Mouse (Mus musculus) liver, adult 2 months (tissue): ENCODE results near the gene Fscn2. TPM values are rescaled to one million over a fixed set of nuclear protein-coding genes. Genes with fewer than 3 reads are reported as not detected.
"Not testable (repeated sequence)": the region's sequence is repeated elsewhere in the genome, so short reads cannot be mapped to it uniquely, and the experiment has no call there.

Source experiments
- DNase-seq: peaks from one replicate; pipeline ENCODE4 v3.0.0-alpha.2; 2011; ENCODE audit warnings: low read depth, low spot score; ENCODE audit errors: extremely low read depth
- H3K27ac ChIP-seq: fragments of 200-500 bp; replicated peaks from 2 replicates; pipeline ENCODE4 v1.5.1; 2012; ENCODE audit warnings: low read depth, mild to moderate bottlenecking, control low read depth, inconsistent platforms, low read length; ENCODE audit not compliant: insufficient read depth
- H3K27me3 ChIP-seq: fragments of 200-500 bp; 2 replicates; pipeline ENCODE4 v1.6.1; 2012; ENCODE audit warnings: mild to moderate bottlenecking, moderate library complexity, low read length, inconsistent platforms; ENCODE audit not compliant: control insufficient read depth, insufficient read depth
- H3K36me3 ChIP-seq: fragments of 200-500 bp; 2 replicates; pipeline ENCODE4 v1.6.1; 2012; ENCODE audit warnings: low read length, inconsistent platforms; ENCODE audit not compliant: control insufficient read depth, insufficient read depth
- H3K4me1 ChIP-seq: fragments of 200-500 bp; 2 replicates; pipeline ENCODE4 v1.6.1; 2011; ENCODE audit warnings: low read length; ENCODE audit not compliant: control insufficient read depth, insufficient read depth
- H3K4me3 ChIP-seq: fragments of 200-500 bp; 2 replicates; pipeline ENCODE4 v1.5.1; 2011; ENCODE audit warnings: low read depth, mild to moderate bottlenecking, control low read depth, low read length, moderate library complexity; ENCODE audit not compliant: insufficient read depth
- H3K79me2 ChIP-seq: fragments of 200-500 bp; 2 replicates; pipeline ENCODE4 v1.6.1; 2012; ENCODE audit warnings: inconsistent platforms, mild to moderate bottlenecking, low read length, moderate library complexity; ENCODE audit not compliant: control insufficient read depth, insufficient read depth
- H3K9ac ChIP-seq: fragments of 200-500 bp; 2 replicates; pipeline ENCODE4 v1.6.1; 2012; ENCODE audit warnings: low read depth, mild to moderate bottlenecking, control low read depth, inconsistent platforms, low read length
- CTCF ChIP-seq: fragments of 200-500 bp; IDR thresholded peaks from 2 replicates; pipeline ENCODE4 v1.5.1; 2011; ENCODE audit warnings: low read depth, low read length, control low read depth
- POLR2A ChIP-seq: fragments of 200-500 bp; IDR thresholded peaks from 2 replicates; pipeline ENCODE4 v1.6.1; 2011; ENCODE audit warnings: low read length, control low read depth; ENCODE audit not compliant: insufficient read depth; ENCODE audit errors: extremely low read depth
- WGBS: fragments of 180-500 bp; shearing (Covaris S2); methylation state at CpG from one replicate; pipeline ENCODE4 v1.1.7; 2018; 5-methylcytosine and 5-hydroxymethylcytosine counted together
- polyA plus RNA-seq: library from polyadenylated mRNA; depleted of rRNA; stranded (reverse); fragments of >200 nt; gene quantifications from 2 replicates; pipeline ENCODE4 v1.2.3, GENCODE M21; 2012; rRNA removed
- total RNA-seq: library from RNA; depleted of rRNA; stranded (reverse); fragments of >200 nt; gene quantifications from 2 replicates; pipeline ENCODE4 v1.2.3, GENCODE M21; 2014; rRNA removed

Fscn2 gene
- total and polyA plus RNA-seq, 2 experiments = not detected

DNA sequence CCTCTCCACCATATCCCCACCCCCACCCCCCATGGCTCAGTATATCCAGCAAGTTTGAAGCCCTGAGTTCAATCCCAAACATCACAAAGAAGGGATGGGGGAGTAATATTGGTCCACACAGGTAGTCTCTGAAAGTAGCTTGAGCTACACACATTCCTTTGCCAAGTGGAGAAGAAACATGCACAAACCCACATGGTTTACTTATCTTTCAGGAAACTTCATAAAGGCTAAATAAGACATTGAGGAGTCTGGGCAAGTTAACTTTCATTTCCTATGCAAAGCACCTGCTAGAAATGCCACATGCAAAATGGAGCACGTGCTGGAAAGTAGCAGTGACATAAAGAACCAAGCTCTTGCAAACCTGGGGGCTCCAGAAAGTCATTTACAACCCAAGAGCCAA is 45.1 kb downstream of the Fscn2 start:
- DNase-seq = no peak
- Histone ChIP-seq H3K27me3 (no peaks in the 10 kb centered on the region), H3K4me1 (no peaks in the 10 kb centered on the region), H3K27ac (no peak overlapping the region), H3K79me2 (peaks cover 8% of the 10 kb centered on the region; the same call in 1 of the 2 replicates), H3K4me3 (no peak overlapping the region), H3K9ac (no peak overlapping the region), H3K36me3 (peaks cover 88% of the 10 kb centered on the region)
- TF ChIP-seq CTCF (no peak), POLR2A (no peak)
- 84% methylated on average over 1 of the region's 1 CpGs for WGBS

DNA sequence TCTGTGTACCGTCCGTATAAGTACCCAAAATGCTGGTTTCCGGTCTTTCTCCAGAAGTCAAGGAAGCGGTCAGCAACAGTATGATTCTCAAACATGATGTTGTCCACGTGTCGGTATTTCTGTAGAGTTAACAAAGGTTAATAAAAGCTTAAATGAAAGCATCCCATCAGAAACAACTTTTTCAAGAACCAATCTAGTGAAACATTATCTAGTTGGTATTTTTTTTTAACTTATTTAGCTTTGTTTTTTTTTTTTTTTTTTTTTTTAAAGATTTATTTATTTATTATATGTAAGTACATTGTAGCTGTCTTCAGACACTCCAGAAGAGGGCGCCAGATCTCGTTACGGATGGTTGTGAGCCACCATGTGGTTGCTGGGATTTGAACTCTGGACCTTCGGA is 52.3 kb downstream of the Fscn2 start:
- 0 out of 2 replicates have a peak, but pooled peaks have one; percentile 0 for TF ChIP-seq CTCF
- not testable (repeated sequence) for H3K27me3 ChIP-seq, H3K27ac ChIP-seq, H3K4me1 ChIP-seq, H3K79me2 ChIP-seq, DNase-seq, H3K4me3 ChIP-seq, H3K9ac ChIP-seq
- 97% methylated on average over 7 of the region's 10 CpGs for WGBS
- peaks cover 76% of the 10 kb centered on the region for H3K36me3 ChIP-seq

Other genes with a start within 250 kb of the Fscn2 start
- gene Slc38a10, start 210.2 kb upstream of the Fscn2 start, total RNA-seq = 41.1 and 47.8 TPM in 2 replicates
- 75.1 and 90.2 TPM in 2 replicates for gene Slc38a10, start 210.2 kb upstream of the Fscn2 start, polyA plus RNA-seq
- 1.2 and 1.5 TPM in 2 replicates for gene Bahcc1, start 128.6 kb upstream of the Fscn2 start, total RNA-seq
- 3.4 and 3.5 TPM in 2 replicates for gene Bahcc1, start 128.6 kb upstream of the Fscn2 start, polyA plus RNA-seq
- gene Actg1, start 13.0 kb upstream of the Fscn2 start, total RNA-seq = 68.0 and 123 TPM in 2 replicates
- gene Actg1, start 13.0 kb upstream of the Fscn2 start, polyA plus RNA-seq = 158 and 177 TPM in 2 replicates
- gene Faap100, start 17.2 kb downstream of the Fscn2 start, total RNA-seq = 3.2 and 5.4 TPM in 2 replicates
- gene Faap100, start 17.2 kb downstream of the Fscn2 start, polyA plus RNA-seq = 10.8 and 14.9 TPM in 2 replicates
- gene Nploc4, start 76.2 kb downstream of the Fscn2 start, total RNA-seq = 24.6 and 37.9 TPM in 2 replicates
- gene Nploc4, start 76.2 kb downstream of the Fscn2 start, polyA plus RNA-seq = 51.5 and 58.9 TPM in 2 replicates
- gene Tspan10, start 81.1 kb downstream of the Fscn2 start, total RNA-seq = not detected in 2 replicates
- gene Tspan10, start 81.1 kb downstream of the Fscn2 start, polyA plus RNA-seq = 0.05 TPM in 2 replicates
- gene Pde6g, start 92.0 kb downstream of the Fscn2 start, total RNA-seq = 0.46 and 0.81 TPM in 2 replicates
- 0.98 and 1.8 TPM in 2 replicates for gene Pde6g, start 92.0 kb downstream of the Fscn2 start, polyA plus RNA-seq
- gene Oxld1, start 96.5 kb downstream of the Fscn2 start, total RNA-seq = 20.7 and 28.9 TPM in 2 replicates
- gene Oxld1, start 96.5 kb downstream of the Fscn2 start, polyA plus RNA-seq = 29.2 and 32.6 TPM in 2 replicates
- gene Ccdc137, start 96.6 kb downstream of the Fscn2 start, total RNA-seq = 4.6 and 5.7 TPM in 2 replicates
- gene Ccdc137, start 96.6 kb downstream of the Fscn2 start, polyA plus RNA-seq = 5.8 and 8.7 TPM in 2 replicates
- 9.5 and 9.6 TPM in 2 replicates for gene Arl16, start 106.1 kb downstream of the Fscn2 start, total RNA-seq
- gene Arl16, start 106.1 kb downstream of the Fscn2 start, polyA plus RNA-seq = 12.2 and 14.8 TPM in 2 replicates
- gene Mrpl12, start 123.1 kb downstream of the Fscn2 start, total RNA-seq = 43.6 and 46.6 TPM in 2 replicates
- gene Mrpl12, start 123.1 kb downstream of the Fscn2 start, polyA plus RNA-seq = 221 and 232 TPM in 2 replicates
- 121 and 135 TPM in 2 replicates for gene Slc25a10, start 130.3 kb downstream of the Fscn2 start, total RNA-seq
- 445 and 478 TPM in 2 replicates for gene Slc25a10, start 130.3 kb downstream of the Fscn2 start, polyA plus RNA-seq
- gene Gcgr, start 169.2 kb downstream of the Fscn2 start, total RNA-seq = 135 and 143 TPM in 2 replicates
- 542 and 561 TPM in 2 replicates for gene Gcgr, start 169.2 kb downstream of the Fscn2 start, polyA plus RNA-seq
- gene Mcrip1, start 188.2 kb downstream of the Fscn2 start, total RNA-seq = 11.7 and 13.6 TPM in 2 replicates
- gene Mcrip1, start 188.2 kb downstream of the Fscn2 start, polyA plus RNA-seq = 36.8 and 44.4 TPM in 2 replicates
- gene Ppp1r27, start 189.6 kb downstream of the Fscn2 start, total RNA-seq = 0.28 TPM in 1 of 2 replicates, not detected in the other
- not detected in 2 replicates for gene Ppp1r27, start 189.6 kb downstream of the Fscn2 start, polyA plus RNA-seq
- 933 and 951 TPM in 2 replicates for gene P4hb, start 211.7 kb downstream of the Fscn2 start, total RNA-seq
- gene P4hb, start 211.7 kb downstream of the Fscn2 start, polyA plus RNA-seq = 683 and 737 TPM in 2 replicates
- gene Arhgdia, start 220.1 kb downstream of the Fscn2 start, total RNA-seq = 14.9 and 22.3 TPM in 2 replicates
- 142 and 188 TPM in 2 replicates for gene Arhgdia, start 220.1 kb downstream of the Fscn2 start, polyA plus RNA-seq
- gene Alyref, start 236.8 kb downstream of the Fscn2 start, total RNA-seq = 33.8 and 34.5 TPM in 2 replicates
- 12.6 and 12.9 TPM in 2 replicates for gene Alyref, start 236.8 kb downstream of the Fscn2 start, polyA plus RNA-seq
- 8.9 and 12.8 TPM in 2 replicates for gene Anapc11, start 236.9 kb downstream of the Fscn2 start, total RNA-seq
- 57.0 and 59.4 TPM in 2 replicates for gene Anapc11, start 236.9 kb downstream of the Fscn2 start, polyA plus RNA-seq
- gene Npb, start 246.9 kb downstream of the Fscn2 start, total RNA-seq = not detected in 2 replicates
- 2.0 and 2.7 TPM in 2 replicates for gene Npb, start 246.9 kb downstream of the Fscn2 start, polyA plus RNA-seq